Mouse (Mus musculus) liver, embryonic 14.5 days (tissue): Measurements from ENCODE around the gene Lmx1a. TPM values are rescaled to one million over a fixed set of nuclear protein-coding genes. Genes with fewer than 3 reads are reported as not detected.

Source experiments
- ATAC-seq: fragments of 200-750 bp; cut with Nextera tagmentation; 2 replicates; pipeline ENCODE4 v1.8.0; 2017; ENCODE audit warnings: moderate number of reproducible peaks, mild to moderate bottlenecking, moderate library complexity; ENCODE audit not compliant: insufficient read depth
- DNase-seq, 3 experiments: peaks; one replicate each; pipeline ENCODE4 v3.0.0-alpha.2; 2012 to 2013; ENCODE audit warnings: low read depth in 3 of 3, low spot score in 3 of 3
- H3K27ac ChIP-seq: fragments of 300-500 bp; sonication (generic); 2 replicates; pipeline ENCODE4 v1.5.1; 2014; ENCODE audit warnings: moderate library complexity, mild to moderate bottlenecking, control low read depth, inconsistent platforms
- H3K27me3 ChIP-seq: fragments of 300-500 bp; sonication (generic); 2 replicates; pipeline ENCODE4 v1.6.1; 2014; ENCODE audit warnings: mild to moderate bottlenecking, low read length, moderate library complexity; ENCODE audit not compliant: control insufficient read depth, insufficient read depth
- H3K36me3 ChIP-seq: fragments of 300-500 bp; sonication (generic); replicated peaks from 2 replicates; pipeline ENCODE4 v1.6.1; 2014; ENCODE audit warnings: low read depth; ENCODE audit not compliant: control insufficient read depth, insufficient read depth
- H3K4me1 ChIP-seq, 2 experiments: fragments of 200-500 bp in 1 of 2; fragments of 300-500 bp in 1 of 2; sonication (generic) in 1 of 2; replicated peaks; 2 replicates each; pipeline ENCODE4 v1.6.1; 2012 to 2014; ENCODE audit warnings: antibody characterized with exemption in 1 of 2, inconsistent platforms in 1 of 2, low read length in 1 of 2; ENCODE audit not compliant: control insufficient read depth in 2 of 2, insufficient read depth in 2 of 2
- H3K4me2 ChIP-seq: fragments of 300-500 bp; sonication (generic); 2 replicates; pipeline ENCODE4 v1.6.1; 2014; ENCODE audit warnings: low read depth, mild to moderate bottlenecking, control low read depth, moderate library complexity
- H3K4me3 ChIP-seq, 2 experiments: fragments of 200-500 bp in 1 of 2; fragments of 300-500 bp in 1 of 2; sonication (generic) in 1 of 2; 2 replicates each; pipeline ENCODE4 v1.5.1; 2012 to 2014; ENCODE audit warnings: low read depth in 2 of 2, low read length in 2 of 2, mild to moderate bottlenecking in 2 of 2, control low read depth in 1 of 2, inconsistent platforms in 1 of 2, moderate library complexity in 1 of 2; ENCODE audit not compliant: insufficient read depth in 1 of 2
- H3K9ac ChIP-seq: fragments of 300-500 bp; sonication (generic); replicated peaks from 2 replicates; pipeline ENCODE4 v1.6.1; 2014; ENCODE audit warnings: mild to moderate bottlenecking, control low read depth, moderate library complexity
- H3K9me3 ChIP-seq: fragments of 300-500 bp; sonication (generic); 2 replicates; pipeline ENCODE4 v1.6.1; 2016; ENCODE audit warnings: low read length, mixed read lengths; ENCODE audit not compliant: control insufficient read depth
- CTCF ChIP-seq: IDR thresholded peaks from 2 replicates; pipeline ENCODE4 v1.5.1; 2016; ENCODE audit warnings: antibody characterized with exemption, low read depth, control low read depth
- EP300 ChIP-seq: IDR thresholded peaks from 2 replicates; pipeline ENCODE4 v1.6.1; 2016; ENCODE audit warnings: antibody characterized with exemption, low read depth
- WGBS: fragments of 180-500 bp; shearing (Covaris S2); extraction: QIAGEN DNeasy Blood & Tissue Kit; methylation state at CpG from one replicate; pipeline ENCODE4 v1.1.7; 2014; ENCODE audit not compliant: insufficient replicate concordance; 5-methylcytosine and 5-hydroxymethylcytosine counted together
- polyA plus RNA-seq, 2 experiments: library from polyadenylated mRNA; depleted of rRNA in 1 of 2; stranded (reverse) in 1 of 2; unstranded in 1 of 2; fragments of >200 nt; fragmentation: Nextera tagmentation in 1 of 2; extraction: Ambion mirVana in 1 of 2; gene quantifications; 2 replicates each; pipeline versions ENCODE4 v1.2.1 to v1.2.3; 2012 to 2014

Lmx1a gene
- polyA plus RNA-seq, 2 experiments = 0.06 to 0.08 TPM

GRCm38 (mm10) chr1:167779766-167780488 lies 90.9 kb downstream of the Lmx1a start:
- ATAC-seq = no peak

DNA sequence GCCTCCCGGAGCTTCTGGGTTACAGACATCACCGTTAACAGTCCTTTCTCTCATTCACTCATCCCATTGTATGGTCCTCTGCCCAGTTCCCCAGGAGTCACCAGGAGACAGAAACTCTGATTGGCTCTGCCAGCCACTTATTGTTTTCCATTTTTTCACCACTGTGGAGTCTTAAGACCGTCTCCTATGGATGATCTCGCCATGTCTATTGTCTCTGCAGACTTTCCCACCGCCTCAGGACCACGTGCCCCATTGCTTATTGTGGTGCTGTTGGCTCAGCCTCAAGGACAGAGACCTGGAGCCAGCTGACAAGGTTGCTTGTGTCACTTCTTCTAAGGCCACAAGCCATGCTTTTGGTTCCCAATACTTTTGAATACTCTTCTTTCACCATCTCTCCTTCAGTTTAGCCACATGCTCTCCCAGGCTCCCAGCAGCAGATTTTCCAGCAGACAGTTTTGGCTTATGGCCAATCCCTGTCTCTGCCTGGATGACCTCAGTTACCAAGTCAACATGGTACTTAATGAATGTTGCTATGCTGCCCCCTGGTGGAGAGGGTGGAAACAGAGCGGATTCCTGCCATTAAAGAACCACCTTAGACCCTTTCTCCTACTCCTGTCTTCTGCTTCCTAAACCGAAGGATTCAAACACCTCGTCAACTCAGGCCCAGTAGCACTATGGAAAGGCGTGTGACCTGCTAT lies 92.9 kb downstream of the Lmx1a start:
- WGBS = 42% methylated on average over 10 of the region's 10 CpGs
- peak; percentile 27 to 34 (median 28) for DNase-seq

More at GRCm38 (mm10) chr1:167779766-167780488, 90.9 kb downstream of the Lmx1a start:
- WGBS = 52% methylated on average over 4 of the region's 5 CpGs
- no peaks in the 10 kb centered on the region for H3K9me3 ChIP-seq
- H3K9ac ChIP-seq = no peak overlapping the region
- DNase-seq = no peak
- no peaks in the 10 kb centered on the region; a peak in 1 of 4 replicates for H3K4me1 ChIP-seq
- H3K4me2 ChIP-seq = no peak overlapping the region
- no peaks in the 10 kb centered on the region for H3K36me3 ChIP-seq
- no peak overlapping the region for H3K27ac ChIP-seq
- TF ChIP-seq CTCF (no peak), EP300 (no peak)
- H3K27me3 ChIP-seq = no peaks in the 10 kb centered on the region
- no peak overlapping the region for H3K4me3 ChIP-seq

DNA sequence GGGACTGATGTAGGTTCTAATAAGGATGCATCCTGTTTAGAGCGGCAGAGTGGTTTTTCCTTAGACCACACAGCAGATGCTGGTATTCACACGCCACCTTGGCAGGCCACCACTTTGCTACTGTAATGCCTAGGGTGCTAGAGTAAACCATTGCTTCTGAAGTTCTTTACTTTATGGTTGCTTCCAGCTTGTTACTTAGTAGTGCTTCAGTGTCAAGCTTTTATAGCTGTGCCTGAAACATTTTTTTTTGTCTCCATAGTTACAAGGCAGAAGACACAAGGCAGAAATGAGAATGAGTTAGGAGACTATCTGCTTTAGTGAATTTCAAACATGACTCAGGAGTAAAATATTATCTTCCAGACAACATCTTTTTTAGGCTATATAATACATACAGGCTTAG lies 95.0 kb downstream of the Lmx1a start:
- H3K4me3 ChIP-seq = no peak overlapping the region
- ATAC-seq (no peak), DNase-seq (no peak)
- no peaks in the 10 kb centered on the region for H3K27me3 ChIP-seq
- H3K9me3 ChIP-seq = no peaks in the 10 kb centered on the region
- no peaks in the 10 kb centered on the region; a peak in 1 of 4 replicates for H3K4me1 ChIP-seq
- TF ChIP-seq CTCF = no peak
- no peak for TF ChIP-seq EP300
- no peak overlapping the region for H3K4me2 ChIP-seq
- WGBS = 66% methylated on average over 2 of the region's 2 CpGs
- H3K36me3 ChIP-seq = no peaks in the 10 kb centered on the region
- H3K9ac ChIP-seq = no peak overlapping the region
- H3K27ac ChIP-seq = no peak overlapping the region

More for the DNA sequence above, 92.9 kb downstream of the Lmx1a start:
- Histone ChIP-seq H3K4me2 (no peak overlapping the region), H3K4me1 (no peaks in the 10 kb centered on the region; a peak in 1 of 4 replicates), H3K27me3 (no peaks in the 10 kb centered on the region), H3K9ac (no peak overlapping the region), H3K4me3 (no peak overlapping the region), H3K36me3 (no peaks in the 10 kb centered on the region), H3K27ac (no peak overlapping the region), H3K9me3 (no peaks in the 10 kb centered on the region)
- no peak for ATAC-seq
- peak; percentile 74 for TF ChIP-seq CTCF
- no peak for TF ChIP-seq EP300

- 51% methylated on average over 12 of the region's 12 CpGs for WGBS
- H3K27ac ChIP-seq = no peak overlapping the region
- no peak for DNase-seq
- H3K4me3 ChIP-seq = no peak overlapping the region
- H3K4me2 ChIP-seq = no peak overlapping the region
- no peaks in the 10 kb centered on the region for H3K36me3 ChIP-seq
- no peaks in the 10 kb centered on the region for H3K4me1 ChIP-seq
- no peak overlapping the region for H3K9ac ChIP-seq
- ATAC-seq = no peak
- TF ChIP-seq CTCF = no peak
- no peak for TF ChIP-seq EP300
- H3K27me3 ChIP-seq = no peaks in the 10 kb centered on the region
- H3K9me3 ChIP-seq = no peaks in the 10 kb centered on the region
These were observed 99.8 kb downstream of the Lmx1a start for GRCm38 (mm10) chr1:167788684-167789413.

- no peak overlapping the region for H3K9ac ChIP-seq
- TF ChIP-seq EP300 (no peak), CTCF (no peak)
- no peaks in the 10 kb centered on the region for H3K36me3 ChIP-seq
- ATAC-seq = no peak
- no peak for DNase-seq
- no peaks in the 10 kb centered on the region for H3K27me3 ChIP-seq
- H3K9me3 ChIP-seq = no peaks in the 10 kb centered on the region
- no peak overlapping the region for H3K4me2 ChIP-seq
- WGBS = 47% methylated on average over 8 of the region's 8 CpGs
- no peaks in the 10 kb centered on the region for H3K4me1 ChIP-seq
- no peak overlapping the region for H3K4me3 ChIP-seq
- no peak overlapping the region for H3K27ac ChIP-seq
These were observed 100.4 kb downstream of the Lmx1a start for GRCm38 (mm10) chr1:167789448-167789847.
